Mouse (Mus musculus) cortical plate, adult 2 months (tissue): Measurements from ENCODE around the gene Slc13a4.

Experiments used
- CTCF ChIP-seq: fragments of 200-500 bp; IDR thresholded peaks from 2 replicates; pipeline ENCODE4 v1.5.1; 2011; ENCODE audit warnings: mild to moderate bottlenecking, control low read depth, low read length; ENCODE audit not compliant: insufficient read depth; ENCODE audit errors: extremely low read depth
- POLR2A ChIP-seq: fragments of 200-500 bp; IDR thresholded peaks from 2 replicates; pipeline ENCODE4 v1.6.1; 2011; ENCODE audit warnings: mild to moderate bottlenecking, low read length, control low read depth; ENCODE audit not compliant: insufficient read depth; ENCODE audit errors: extremely low read depth

DNA sequence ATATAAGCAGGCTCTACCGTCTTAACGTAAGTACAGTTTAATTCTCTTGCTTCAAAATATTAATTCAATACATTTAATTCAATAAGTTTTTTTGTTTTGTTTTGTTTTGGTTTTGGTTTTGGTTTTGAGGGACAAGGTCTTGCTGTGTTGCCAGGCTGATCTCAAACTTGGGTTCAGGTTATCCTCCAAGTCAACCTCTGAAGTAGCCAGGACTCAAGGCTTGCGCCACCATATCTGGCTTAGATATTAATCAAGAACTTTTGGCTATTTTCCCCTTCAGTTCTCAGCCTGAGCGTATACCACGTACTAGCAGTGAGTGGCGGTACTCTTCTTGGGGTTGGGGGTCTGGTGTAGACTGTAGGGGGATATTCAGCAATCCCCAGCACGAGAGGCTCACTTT lies 5.3 kb downstream of the Slc13a4 start:
- TF ChIP-seq POLR2A (no peak), CTCF (no peak)
